ENCODE assay signal across 9 mouse cellular contexts in genomic region chr6:52584383-52584782, GRCm38 (mm10). TPM values are rescaled to one million over a fixed set of nuclear protein-coding genes. Genes with fewer than 3 reads are reported as not detected.
DNase-seq lines count a peak whose midpoint lies in the region; ATAC-seq and TF ChIP-seq lines count a peak whose summit lies in the region.
"Had no signal": no experiment of that assay in that cellular context is flagged by ENCODE, and none has a peak within 500 bp of the region (broad histone marks: within the 10 kb centered on the region; RNA-seq: fewer than 3 reads in every experiment).

No protein-coding gene starts in this region.

- no peak overlapping the region for H3K27ac ChIP-seq in liver, postnatal 0 days (ENCODE audit: low read depth)
- H3K27ac ChIP-seq in heart, embryonic 15.5 days = no peak overlapping the region
- no peak overlapping the region for H3K27ac ChIP-seq in layer of hippocampus, adult 2 months

- H3K9ac ChIP-seq in liver, postnatal 0 days (replicated peaks) = no peak overlapping the region
- no peak overlapping the region for H3K9ac ChIP-seq in heart, embryonic 15.5 days

- no peaks in the 10 kb centered on the region for H3K4me1 ChIP-seq in liver, postnatal 0 days (ENCODE audit: insufficient read depth)
- no peaks in the 10 kb centered on the region; the same call in 1 of the 2 replicates for H3K4me1 ChIP-seq in heart, embryonic 15.5 days (replicated peaks)

- no peaks in the 10 kb centered on the region for H3K9me3 ChIP-seq in liver, postnatal 0 days (ENCODE audit: low read length)
- H3K9me3 ChIP-seq in heart, embryonic 15.5 days (replicated peaks) = no peaks in the 10 kb centered on the region

- H3K4me2 ChIP-seq in liver, postnatal 0 days (ENCODE audit: low read depth, low read length) = no peak overlapping the region
- no peak overlapping the region for H3K4me2 ChIP-seq in heart, embryonic 15.5 days

- no peak for ATAC-seq in liver, postnatal 0 days
- ATAC-seq in erythroid progenitor cell, adult 5-6 weeks (replicated peaks; ENCODE audit: low FRiP score, poor library complexity, severe bottlenecking) = 0 out of 2 replicates have a peak, but pooled peaks have one; percentile 30
- 0 out of 2 replicates have a peak, but pooled peaks have one; percentile 27 for ATAC-seq in heart, embryonic 15.5 days (replicated peaks; ENCODE audit: insufficient number of reproducible peaks, insufficient read depth, low FRiP score, low read depth)
- ATAC-seq: Patski had no signal

- DNase-seq in liver, postnatal 0 days = peak; percentile 15
- DNase-seq in liver = no peak
- DNase-seq in layer of hippocampus, adult 2 months (ENCODE audit: low spot score in 2 of 2) = peak; percentile 27 to 33
- DNase-seq in lung, postnatal 25 days (ENCODE audit: low spot score) = peak; percentile 31
- DNase-seq in right cerebral cortex, postnatal 36 days (ENCODE audit: low spot score in 2 of 2) = peak; percentile 12 to 39
- no peak for DNase-seq in c-Kit-positive CD71-positive TER-119-positive erythroid progenitor cells, embryonic 14.5 days (ENCODE audit: low spot score)

- no peak for TF ChIP-seq EP300 in liver, postnatal 0 days (IDR thresholded peaks at IDR 0.05; ENCODE audit: low read depth)

- TF ChIP-seq CTCF in liver, postnatal 0 days (IDR thresholded peaks at IDR 0.05; ENCODE audit: low read depth) = no peak
- TF ChIP-seq CTCF in layer of hippocampus, adult 2 months (conservative IDR thresholded peaks at IDR 0.05) = peak; percentile 29

- H3K4me3 ChIP-seq in liver, postnatal 0 days (ENCODE audit: low read depth, low read length) = no peak overlapping the region
- no peak overlapping the region for H3K4me3 ChIP-seq in heart, embryonic 15.5 days
- no peak overlapping the region for H3K4me3 ChIP-seq in layer of hippocampus, adult 2 months

- no peaks in the 10 kb centered on the region for H3K27me3 ChIP-seq in liver, postnatal 0 days (ENCODE audit: insufficient read depth, low read length)
- H3K27me3 ChIP-seq in heart, embryonic 15.5 days = no peaks in the 10 kb centered on the region
- H3K27me3 ChIP-seq: Patski had no signal

- peaks cover 11% of the 10 kb centered on the region; the same call in 1 of the 2 replicates for H3K36me3 ChIP-seq in liver, postnatal 0 days (replicated peaks; ENCODE audit: insufficient read depth, low read length)
- peaks cover 4% of the 10 kb centered on the region; the same call in 1 of the 2 replicates for H3K36me3 ChIP-seq in heart, embryonic 15.5 days

- WGBS in liver, postnatal 0 days (ENCODE audit: insufficient replicate concordance) = 62% methylated on average over 8 of the region's 8 CpGs
- 33% methylated on average over 8 of the region's 8 CpGs for WGBS in heart, embryonic 15.5 days

RNA-seq across cellular contexts. Expression of gene Hibadh, which starts 55.8 kb away (rescaled TPM):
- 110 and 117 TPM in 2 replicates for polyA plus RNA-seq in liver, postnatal 0 days (2015; fragmentation: Nextera tagmentation; extraction: Ambion mirVana)
- 16.9 and 26.4 TPM in 2 replicates for total RNA-seq in erythroid progenitor cell, adult 5-6 weeks (2015; ENCODE audit: low replicate concordance)
- 10.7 and 11.7 TPM in 2 replicates for total RNA-seq in erythroid progenitor cell, adult 5-6 weeks (2017; ENCODE audit: low replicate concordance)
- polyA plus RNA-seq in heart, embryonic 15.5 days (2015; fragmentation: Nextera tagmentation; extraction: Ambion mirVana) = 148 and 161 TPM in 2 replicates
- 10 to 100 TPM; 44.4 to 44.9 TPM for total RNA-seq in layer of hippocampus, adult 2 months (2021)

Comparison
In these comparisons a context has a peak if more than half of its experiments do, and no peak if none do; other contexts are left out.
1. DNase-seq: peak in liver, postnatal 0 days (single experiment), layer of hippocampus, adult 2 months (2 of 2), lung, postnatal 25 days (single experiment) and right cerebral cortex, postnatal 36 days (2 of 2); none in liver (single experiment) and c-Kit-positive CD71-positive TER-119-positive erythroid progenitor cells, embryonic 14.5 days (single experiment).